Mouse (Mus musculus) midbrain, embryonic 12.5 days (tissue): ENCODE measurements at regions not wholly inside any gene's neighbourhood (a gene's known extent, or its start where the extent isn't known, plus 50 kb on each side); places are given as distances from the start of the nearest gene placed in this dataset.
A peak's percentile ranks its signal among the peaks of the same experiment; 100 is the strongest.

Experiments
- ATAC-seq: fragments of 200-750 bp; cut with Nextera tagmentation; 2 replicates; pipeline ENCODE4 v1.8.0; 2017; ENCODE audit warnings: low read depth, moderate TSS enrichment, moderate library complexity; ENCODE audit not compliant: low FRiP score
- H3K27ac ChIP-seq: fragments of 300-500 bp; sonication (generic); replicated peaks from 2 replicates; pipeline ENCODE4 v1.5.1; 2016; ENCODE audit warnings: mild to moderate bottlenecking
- H3K27me3 ChIP-seq: fragments of 300-500 bp; sonication (generic); 2 replicates; pipeline ENCODE4 v1.6.1; 2016; ENCODE audit warnings: mild to moderate bottlenecking
- H3K36me3 ChIP-seq: fragments of 300-500 bp; sonication (generic); 2 replicates; pipeline ENCODE4 v1.6.1; 2016
- H3K4me1 ChIP-seq: fragments of 300-500 bp; sonication (generic); 2 replicates; pipeline ENCODE4 v1.6.1; 2016
- H3K4me2 ChIP-seq: fragments of 300-500 bp; sonication (generic); replicated peaks from 2 replicates; pipeline ENCODE4 v1.6.1; 2016; ENCODE audit warnings: mild to moderate bottlenecking, moderate library complexity
- H3K4me3 ChIP-seq: fragments of 300-500 bp; sonication (generic); 2 replicates; pipeline ENCODE4 v1.5.1; 2016; ENCODE audit warnings: mild to moderate bottlenecking
- H3K9ac ChIP-seq: fragments of 300-500 bp; sonication (generic); replicated peaks from 2 replicates; pipeline ENCODE4 v1.6.1; 2016; ENCODE audit warnings: mild to moderate bottlenecking, moderate library complexity
- H3K9me3 ChIP-seq: fragments of 300-500 bp; sonication (generic); 2 replicates; pipeline ENCODE4 v1.6.1; 2016; ENCODE audit warnings: mild to moderate bottlenecking
- WGBS: fragments of 180-500 bp; shearing (Covaris S2); methylation state at CpG from one replicate; pipeline ENCODE4 v1.1.7; 2016; 5-methylcytosine and 5-hydroxymethylcytosine counted together

- peak; percentile 45; the same call in 1 of the 2 replicates for ATAC-seq
- peaks cover 29% of the 10 kb centered on the region for H3K27me3 ChIP-seq
- WGBS, result 34% methylated on average over 4 of the region's 4 CpGs
Observed at GRCm38 (mm10) chr3:49096118-49096517, 661.0 kb downstream of the Pcdh18 start.

GRCm38 (mm10) chr3:49093818-49094680, 663.1 kb downstream of the Pcdh18 start:
- 26% methylated on average over 11 of the region's 11 CpGs for whole genome bisulfite sequencing
- Histone ChIP-seq H3K4me2 (no peak overlapping the region), H3K4me3 (no peak overlapping the region), H3K36me3 (no peaks in the 10 kb centered on the region), H3K27me3 (peaks cover 23% of the 10 kb centered on the region), H3K9me3 (no peaks in the 10 kb centered on the region), H3K9ac (no peak overlapping the region), H3K27ac (no peak overlapping the region), H3K4me1 (no peaks in the 10 kb centered on the region)
- ATAC-seq, result peak; percentile 74

More at GRCm38 (mm10) chr3:49096118-49096517, 661.0 kb downstream of the Pcdh18 start:
- no peak overlapping the region for H3K27ac ChIP-seq
- no peak overlapping the region for H3K4me2 ChIP-seq
- H3K9ac ChIP-seq, result no peak overlapping the region
- no peaks in the 10 kb centered on the region for H3K9me3 ChIP-seq
- no peak overlapping the region for H3K4me3 ChIP-seq
- no peaks in the 10 kb centered on the region for H3K36me3 ChIP-seq
- no peaks in the 10 kb centered on the region for H3K4me1 ChIP-seq

GRCm38 (mm10) chr3:49068801-49069200, 688.3 kb downstream of the Pcdh18 start:
- Histone ChIP-seq H3K9me3 (no peaks in the 10 kb centered on the region), H3K27me3 (no peaks in the 10 kb centered on the region), H3K4me3 (no peak overlapping the region), H3K9ac (no peak overlapping the region), H3K27ac (no peak overlapping the region), H3K4me1 (no peaks in the 10 kb centered on the region), H3K36me3 (no peaks in the 10 kb centered on the region), H3K4me2 (no peak overlapping the region)
- no peak for ATAC-seq

GRCm38 (mm10) chr3:49062081-49062480, 695.0 kb downstream of the Pcdh18 start:
- no peak overlapping the region for H3K9ac ChIP-seq
- H3K4me3 ChIP-seq, result no peak overlapping the region
- H3K4me2 ChIP-seq, result no peak overlapping the region
- no peaks in the 10 kb centered on the region for H3K27me3 ChIP-seq
- ATAC-seq, result no peak
- no peak overlapping the region for H3K27ac ChIP-seq
- H3K36me3 ChIP-seq, result no peaks in the 10 kb centered on the region
- no peaks in the 10 kb centered on the region for H3K9me3 ChIP-seq
- 78% methylated on average over 9 of the region's 9 CpGs for WGBS
- no peaks in the 10 kb centered on the region for H3K4me1 ChIP-seq

GRCm38 (mm10) chr3:49032981-49033380, 724.1 kb downstream of the Pcdh18 start:
- WGBS, result 66% methylated on average over 5 of the region's 5 CpGs
- Histone ChIP-seq H3K4me2 (no peak overlapping the region), H3K9ac (no peak overlapping the region), H3K27ac (no peak overlapping the region), H3K9me3 (no peaks in the 10 kb centered on the region), H3K36me3 (no peaks in the 10 kb centered on the region), H3K4me1 (no peaks in the 10 kb centered on the region), H3K4me3 (no peak overlapping the region), H3K27me3 (no peaks in the 10 kb centered on the region)
- ATAC-seq, result peak; percentile 75; the same call in 1 of the 2 replicates

- no peak for ATAC-seq
- no peaks in the 10 kb centered on the region for H3K4me1 ChIP-seq
- H3K27ac ChIP-seq, result no peak overlapping the region
- no peaks in the 10 kb centered on the region for H3K36me3 ChIP-seq
- H3K4me2 ChIP-seq, result no peak overlapping the region
- H3K4me3 ChIP-seq, result no peak overlapping the region
- H3K9me3 ChIP-seq, result no peaks in the 10 kb centered on the region
- 90% methylated on average over 6 of the region's 6 CpGs for WGBS
- H3K9ac ChIP-seq, result no peak overlapping the region
- H3K27me3 ChIP-seq, result no peaks in the 10 kb centered on the region
Observed at GRCm38 (mm10) chr3:49009211-49009967, 747.7 kb downstream of the Pcdh18 start.
